Mouse (Mus musculus) hindbrain, embryonic 12.5 days (tissue): ENCODE measurements at regions not wholly inside any gene's neighbourhood (a gene's known extent, or its start where the extent isn't known, plus 50 kb on each side); places are given as distances from the start of the nearest gene placed in this dataset.

ENCODE experiments used
- ATAC-seq: fragments of 200-750 bp; cut with Nextera tagmentation; 2 replicates; pipeline ENCODE4 v1.8.0; 2017; ENCODE audit warnings: moderate TSS enrichment; ENCODE audit not compliant: low FRiP score
- H3K27ac ChIP-seq: fragments of 300-500 bp; sonication (generic); 2 replicates; pipeline ENCODE4 v1.5.1; 2016; ENCODE audit warnings: mild to moderate bottlenecking
- H3K27me3 ChIP-seq: fragments of 300-500 bp; sonication (generic); 2 replicates; pipeline ENCODE4 v1.6.1; 2016; ENCODE audit warnings: mild to moderate bottlenecking
- H3K36me3 ChIP-seq: fragments of 300-500 bp; sonication (generic); 2 replicates; pipeline ENCODE4 v1.6.1; 2016; ENCODE audit warnings: mild to moderate bottlenecking
- H3K4me1 ChIP-seq: fragments of 300-500 bp; sonication (generic); 2 replicates; pipeline ENCODE4 v1.6.1; 2016
- H3K4me2 ChIP-seq: fragments of 300-500 bp; sonication (generic); replicated peaks from 2 replicates; pipeline ENCODE4 v1.6.1; 2016; ENCODE audit warnings: mild to moderate bottlenecking
- H3K4me3 ChIP-seq: fragments of 300-500 bp; sonication (generic); 2 replicates; pipeline ENCODE4 v1.5.1; 2016; ENCODE audit warnings: mild to moderate bottlenecking
- H3K9ac ChIP-seq: fragments of 300-500 bp; sonication (generic); 2 replicates; pipeline ENCODE4 v1.6.1; 2016; ENCODE audit warnings: mild to moderate bottlenecking, moderate library complexity
- H3K9me3 ChIP-seq: fragments of 300-500 bp; sonication (generic); replicated peaks from 2 replicates; pipeline ENCODE4 v1.6.1; 2016; ENCODE audit warnings: mild to moderate bottlenecking
- WGBS: fragments of 180-500 bp; shearing (Covaris S2); methylation state at CpG from one replicate; pipeline ENCODE4 v1.1.7; 2016; 5-methylcytosine and 5-hydroxymethylcytosine counted together

GRCm38 (mm10) chr3:136993473-136993872, 323.5 kb downstream of the Ppp3ca start:
- Histone ChIP-seq H3K36me3 (no peaks in the 10 kb centered on the region), H3K4me3 (no peak overlapping the region), H3K27ac (no peak overlapping the region), H3K4me1 (no peaks in the 10 kb centered on the region), H3K9ac (no peak overlapping the region), H3K27me3 (no peaks in the 10 kb centered on the region), H3K9me3 (no peaks in the 10 kb centered on the region), H3K4me2 (no peak overlapping the region)
- no peak for ATAC-seq
- 92% methylated on average over 2 of the region's 2 CpGs for WGBS

DNA sequence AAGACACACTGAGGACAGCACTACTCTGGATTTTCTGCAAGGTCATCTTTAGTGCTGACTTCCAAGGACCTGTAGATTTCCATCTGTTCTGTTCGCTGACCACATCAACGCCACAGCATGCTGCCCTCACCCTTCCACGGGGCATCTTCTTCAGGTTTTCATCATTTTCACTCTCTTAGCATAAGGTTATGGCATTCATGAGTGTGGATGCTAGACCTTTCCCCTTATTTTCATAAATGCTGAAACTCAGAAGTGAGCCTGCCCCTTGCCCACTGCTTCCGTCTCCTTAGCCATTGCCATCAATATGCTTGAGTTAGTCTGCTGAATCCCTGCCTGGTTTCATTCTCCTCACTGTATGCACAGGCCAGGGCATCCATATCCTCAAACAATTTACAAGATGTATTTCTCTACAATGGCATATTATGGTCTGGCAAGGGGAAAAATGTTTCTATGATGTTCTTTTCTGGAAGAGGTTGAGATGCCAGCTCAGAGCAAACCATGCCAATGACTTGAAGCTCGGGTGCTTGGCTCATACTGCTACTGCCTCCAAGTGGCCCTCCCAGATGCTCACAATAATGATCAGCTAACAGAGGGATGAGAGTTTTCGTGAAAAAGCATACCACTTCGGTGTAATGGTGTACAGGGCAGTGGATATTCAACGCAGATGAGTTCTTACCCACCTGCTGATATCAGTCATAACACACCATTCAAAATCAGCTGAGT, 324.6 kb downstream of the Ppp3ca start:
- no peaks in the 10 kb centered on the region for H3K36me3 ChIP-seq
- no peaks in the 10 kb centered on the region for H3K4me1 ChIP-seq
- H3K9ac ChIP-seq, result no peak overlapping the region
- no peak for ATAC-seq
- no peaks in the 10 kb centered on the region for H3K27me3 ChIP-seq
- no peak overlapping the region for H3K4me3 ChIP-seq
- WGBS, result 92% methylated on average over 8 of the region's 8 CpGs
- no peak overlapping the region for H3K27ac ChIP-seq
- no peaks in the 10 kb centered on the region for H3K9me3 ChIP-seq
- H3K4me2 ChIP-seq, result no peak overlapping the region

GRCm38 (mm10) chr3:136995611-136996335, 325.8 kb downstream of the Ppp3ca start:
- Histone ChIP-seq H3K9ac (no peak overlapping the region), H3K4me2 (no peak overlapping the region), H3K27me3 (no peaks in the 10 kb centered on the region), H3K27ac (no peak overlapping the region), H3K4me1 (no peaks in the 10 kb centered on the region), H3K36me3 (no peaks in the 10 kb centered on the region), H3K9me3 (no peaks in the 10 kb centered on the region), H3K4me3 (no peak overlapping the region)
- 96% methylated on average over 3 of the region's 3 CpGs for WGBS
- no peak for ATAC-seq

DNA sequence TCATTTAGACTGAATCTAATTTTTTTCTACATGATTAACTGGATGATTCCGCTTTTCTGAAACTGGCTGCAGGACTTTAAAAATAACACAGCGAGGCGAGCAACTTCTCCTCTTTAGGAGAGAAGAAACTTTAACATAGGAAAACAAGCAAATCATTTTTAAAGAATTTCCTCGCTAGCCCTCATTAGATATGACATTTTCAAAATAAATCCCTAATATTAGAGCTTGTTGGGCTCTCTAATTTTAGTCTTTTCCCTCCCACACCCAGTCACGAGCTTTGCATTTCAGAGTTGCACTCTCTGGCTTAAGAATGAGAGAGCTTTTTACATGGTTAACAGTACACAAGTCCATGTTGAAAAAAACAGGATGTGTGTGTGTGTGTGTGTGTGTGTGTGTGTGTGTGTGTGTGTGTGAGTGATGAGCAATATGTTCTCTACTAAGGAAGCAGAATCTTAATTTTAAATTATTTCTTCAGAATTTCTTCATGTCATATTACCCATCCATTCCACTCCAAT, 326.5 kb downstream of the Ppp3ca start:
- no peaks in the 10 kb centered on the region for H3K36me3 ChIP-seq
- no peak overlapping the region for H3K4me2 ChIP-seq
- 84% methylated on average over 5 of the region's 5 CpGs for WGBS
- no peak overlapping the region for H3K9ac ChIP-seq
- no peaks in the 10 kb centered on the region for H3K9me3 ChIP-seq
- no peak for ATAC-seq
- H3K4me1 ChIP-seq, result no peaks in the 10 kb centered on the region
- H3K27me3 ChIP-seq, result no peaks in the 10 kb centered on the region
- H3K27ac ChIP-seq, result no peak overlapping the region
- H3K4me3 ChIP-seq, result no peak overlapping the region

GRCm38 (mm10) chr3:137011551-137011950, 329.3 kb upstream of the Emcn start:
- H3K9ac ChIP-seq, result no peak overlapping the region
- no peak overlapping the region for H3K27ac ChIP-seq
- no peaks in the 10 kb centered on the region for H3K36me3 ChIP-seq
- no peak overlapping the region for H3K4me3 ChIP-seq
- 74% methylated on average over 2 of the region's 2 CpGs for WGBS
- H3K4me2 ChIP-seq, result no peak overlapping the region
- H3K9me3 ChIP-seq, result no peaks in the 10 kb centered on the region
- ATAC-seq, result no peak
- no peaks in the 10 kb centered on the region for H3K27me3 ChIP-seq
- no peaks in the 10 kb centered on the region for H3K4me1 ChIP-seq

- Histone ChIP-seq H3K4me2 (no peak overlapping the region), H3K27ac (no peak overlapping the region), H3K27me3 (no peaks in the 10 kb centered on the region), H3K4me1 (no peaks in the 10 kb centered on the region), H3K36me3 (no peaks in the 10 kb centered on the region), H3K9me3 (no peaks in the 10 kb centered on the region), H3K9ac (no peak overlapping the region), H3K4me3 (no peak overlapping the region)
- 70% methylated on average over 2 of the region's 2 CpGs for whole genome bisulfite sequencing
- no peak for ATAC-seq
Observed at GRCm38 (mm10) chr3:137014686-137015085, 326.2 kb upstream of the Emcn start.

GRCm38 (mm10) chr3:137015199-137015598, 325.7 kb upstream of the Emcn start:
- no peak overlapping the region for H3K4me3 ChIP-seq
- ATAC-seq, result no peak
- H3K27me3 ChIP-seq, result no peaks in the 10 kb centered on the region
- no peak overlapping the region for H3K27ac ChIP-seq
- no peaks in the 10 kb centered on the region for H3K36me3 ChIP-seq
- H3K9ac ChIP-seq, result no peak overlapping the region
- no peaks in the 10 kb centered on the region for H3K4me1 ChIP-seq
- H3K9me3 ChIP-seq, result no peaks in the 10 kb centered on the region
- WGBS, result 88% methylated on average over 3 of the region's 3 CpGs
- H3K4me2 ChIP-seq, result no peak overlapping the region

- no peak overlapping the region for H3K27ac ChIP-seq
- no peak overlapping the region for H3K9ac ChIP-seq
- H3K27me3 ChIP-seq, result no peaks in the 10 kb centered on the region
- H3K4me3 ChIP-seq, result no peak overlapping the region
- ATAC-seq, result no peak
- 77% methylated on average over 3 of the region's 3 CpGs for WGBS
- no peaks in the 10 kb centered on the region for H3K4me1 ChIP-seq
- H3K4me2 ChIP-seq, result no peak overlapping the region
- H3K36me3 ChIP-seq, result no peaks in the 10 kb centered on the region
- no peaks in the 10 kb centered on the region for H3K9me3 ChIP-seq
Observed at GRCm38 (mm10) chr3:137019971-137020634, 320.8 kb upstream of the Emcn start.

DNA sequence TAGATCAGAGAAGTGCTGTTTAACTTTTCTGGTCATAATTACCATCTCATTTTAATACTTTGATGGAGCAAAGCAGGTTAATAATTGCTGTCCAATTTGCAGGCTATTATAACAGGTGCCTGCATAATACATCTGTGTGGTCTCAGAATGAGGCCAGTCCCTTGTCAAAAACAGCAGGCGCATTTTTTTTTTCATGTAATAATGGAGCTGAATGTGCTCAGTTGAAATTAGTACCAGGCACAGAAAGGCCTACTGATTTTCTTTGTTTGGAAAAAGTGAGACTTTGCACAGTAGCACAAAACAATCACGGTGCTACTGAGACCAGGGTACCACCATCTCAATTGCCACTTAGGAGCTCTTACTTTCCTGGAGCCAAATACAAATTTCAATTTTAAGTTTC, 311.3 kb upstream of the Emcn start:
- Histone ChIP-seq H3K9ac (no peak overlapping the region), H3K4me3 (no peak overlapping the region), H3K9me3 (no peaks in the 10 kb centered on the region; the same call in 1 of the 2 replicates), H3K36me3 (no peaks in the 10 kb centered on the region), H3K27me3 (no peaks in the 10 kb centered on the region), H3K4me2 (no peak overlapping the region), H3K4me1 (no peaks in the 10 kb centered on the region), H3K27ac (no peak overlapping the region)
- no peak for ATAC-seq
- 74% methylated on average over 2 of the region's 2 CpGs for WGBS

DNA sequence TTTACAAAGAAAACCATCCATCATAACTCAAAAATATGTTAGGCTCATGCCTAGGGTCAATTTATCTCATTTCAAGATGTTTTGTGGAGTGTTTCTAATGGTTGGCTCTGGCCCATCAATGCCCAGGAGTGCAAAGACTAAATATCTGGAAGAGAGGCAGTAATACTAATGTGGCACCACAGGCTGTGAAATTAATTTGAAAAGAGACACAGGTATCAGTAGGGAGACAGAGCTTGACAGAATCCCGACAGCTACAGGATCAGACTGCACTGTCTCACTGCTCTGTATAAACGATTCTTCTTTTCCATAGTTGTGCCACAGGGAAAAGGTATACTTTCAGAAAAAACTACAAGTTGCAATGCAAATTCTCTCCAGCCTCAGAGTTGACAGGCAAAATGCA, 308.1 kb upstream of the Emcn start:
- no peak for ATAC-seq
- Histone ChIP-seq H3K36me3 (no peaks in the 10 kb centered on the region), H3K9me3 (no peaks in the 10 kb centered on the region), H3K27me3 (no peaks in the 10 kb centered on the region; the same call in 1 of the 2 replicates), H3K4me1 (no peaks in the 10 kb centered on the region), H3K27ac (no peak overlapping the region), H3K9ac (no peak overlapping the region), H3K4me3 (no peak overlapping the region), H3K4me2 (no peak overlapping the region)
- 69% methylated on average over 2 of the region's 2 CpGs for WGBS

GRCm38 (mm10) chr3:137039638-137040037, 301.2 kb upstream of the Emcn start:
- 86% methylated on average over 8 of the region's 8 CpGs for WGBS
- ATAC-seq, result no peak

DNA sequence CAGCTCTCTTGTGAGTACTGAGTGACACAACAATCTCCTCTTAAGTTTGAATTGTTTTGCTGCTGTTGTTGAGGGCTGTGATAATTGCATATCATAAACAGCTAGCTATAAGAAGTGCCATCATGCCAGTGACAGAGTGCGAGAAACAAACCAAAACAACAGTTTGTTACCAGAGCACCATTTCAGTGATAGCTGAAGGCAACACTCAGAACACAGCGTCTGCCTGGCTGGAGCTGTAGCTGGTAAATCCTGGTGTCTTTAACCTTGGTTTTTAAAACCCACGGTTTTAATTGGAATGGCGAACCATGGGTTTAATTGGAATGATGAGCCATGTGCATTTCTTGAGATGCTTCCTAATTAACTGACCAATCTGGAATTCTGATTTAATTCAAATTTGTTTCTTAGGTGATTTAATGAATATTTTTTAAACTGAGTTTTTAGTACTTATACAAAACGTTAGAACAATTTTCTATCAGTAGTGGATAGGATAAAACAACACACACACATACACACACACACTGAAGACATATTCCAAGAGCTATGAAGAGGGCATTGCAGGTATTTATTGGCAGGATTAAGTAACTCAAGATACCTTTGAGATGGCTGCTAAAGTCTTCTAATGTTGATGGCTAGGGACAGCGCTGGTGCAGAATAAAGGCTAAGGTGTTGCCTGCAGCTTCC, 284.2 kb upstream of the Emcn start:
- WGBS, result 75% methylated on average over 6 of the region's 6 CpGs
- Histone ChIP-seq H3K27me3 (no peaks in the 10 kb centered on the region), H3K9ac (no peak overlapping the region), H3K27ac (0 out of 2 replicates have a peak overlapping the region, but pooled peaks have one; percentile 6), H3K4me3 (no peak overlapping the region), H3K4me1 (peaks cover 8% of the 10 kb centered on the region), H3K4me2 (0 out of 2 replicates have a peak overlapping the region, but pooled peaks have one; percentile 4), H3K36me3 (no peaks in the 10 kb centered on the region), H3K9me3 (no peaks in the 10 kb centered on the region)
- no peak for ATAC-seq

More at GRCm38 (mm10) chr3:137039638-137040037, 301.2 kb upstream of the Emcn start:
- Histone ChIP-seq H3K4me1 (no peaks in the 10 kb centered on the region), H3K9ac (no peak overlapping the region), H3K27me3 (no peaks in the 10 kb centered on the region; the same call in 1 of the 2 replicates), H3K27ac (no peak overlapping the region), H3K4me3 (no peak overlapping the region), H3K36me3 (no peaks in the 10 kb centered on the region), H3K4me2 (no peak overlapping the region), H3K9me3 (no peaks in the 10 kb centered on the region)
